Mouse (Mus musculus) T-cell, adult 2 months (primary cell): ENCODE results near the gene Nrip1.

Experiments
- DNase-seq: peaks from one replicate; pipeline ENCODE4 v3.0.0; 2022; ENCODE audit warnings: low spot score

The Nrip1 gene

GRCm38 (mm10) chr16:76276271-76276670 lies 97.4 kb downstream of the Nrip1 start:
- DNase-seq: no peak

- DNase-seq: no peak
Observed at GRCm38 (mm10) chr16:76275584-76275983, 98.0 kb downstream of the Nrip1 start.

- DNase-seq: no peak
Observed at GRCm38 (mm10) chr16:76275166-76275565, 98.5 kb downstream of the Nrip1 start.

DNA sequence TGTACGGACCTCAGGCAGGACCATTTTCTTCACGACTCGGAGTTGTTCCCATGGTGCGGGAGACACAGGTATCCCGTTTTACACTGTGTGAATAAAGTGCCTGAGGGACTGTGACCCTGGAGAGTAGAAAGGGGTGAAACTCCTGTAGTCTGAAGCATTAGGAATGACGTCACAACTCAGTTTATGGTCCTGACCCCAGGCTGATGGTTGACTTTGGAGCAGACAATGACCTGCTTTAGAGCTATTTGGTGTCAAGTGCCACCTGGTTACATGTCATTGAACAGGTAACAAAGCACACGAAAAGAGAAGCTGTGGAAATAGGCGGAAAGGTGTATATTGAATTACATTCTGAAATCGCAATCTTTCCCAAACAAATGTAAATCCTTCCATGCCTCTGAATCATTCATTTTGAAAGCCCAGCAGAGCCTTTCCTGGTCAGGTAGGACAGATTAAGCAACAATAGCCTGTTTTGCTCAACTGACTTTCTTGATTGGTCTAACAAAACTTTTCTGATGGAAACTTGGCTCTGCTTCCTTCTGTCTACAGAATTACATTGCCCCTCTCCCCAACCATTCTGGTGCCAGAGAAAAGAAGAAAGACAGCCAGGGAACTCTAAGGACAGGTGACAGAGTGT lies 106.9 kb downstream of the Nrip1 start:
- DNase-seq: no peak

DNA sequence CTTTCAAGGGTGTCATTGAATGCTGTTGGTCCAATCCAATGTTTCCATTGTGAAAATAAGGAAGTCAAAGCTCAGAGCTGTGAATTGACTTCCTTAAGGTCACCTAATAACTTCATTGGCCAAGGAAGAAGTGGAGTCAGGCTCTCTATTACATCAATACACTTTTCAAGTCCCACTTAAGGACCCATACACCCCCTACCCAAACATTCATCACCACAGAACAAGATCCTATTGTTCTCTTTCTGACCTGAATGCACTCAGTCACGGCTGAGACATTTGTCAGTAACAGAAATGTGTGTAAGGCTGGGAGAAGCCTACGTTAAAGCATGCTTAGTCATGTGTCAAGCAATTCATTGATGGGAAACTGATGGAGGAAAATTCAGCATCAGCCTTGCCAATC lies 107.8 kb downstream of the Nrip1 start:
- no peak for DNase-seq

GRCm38 (mm10) chr16:76265301-76265700 lies 108.3 kb downstream of the Nrip1 start:
- DNase-seq: no peak

GRCm38 (mm10) chr16:76263393-76263792 lies 110.2 kb downstream of the Nrip1 start:
- DNase-seq: no peak

DNA sequence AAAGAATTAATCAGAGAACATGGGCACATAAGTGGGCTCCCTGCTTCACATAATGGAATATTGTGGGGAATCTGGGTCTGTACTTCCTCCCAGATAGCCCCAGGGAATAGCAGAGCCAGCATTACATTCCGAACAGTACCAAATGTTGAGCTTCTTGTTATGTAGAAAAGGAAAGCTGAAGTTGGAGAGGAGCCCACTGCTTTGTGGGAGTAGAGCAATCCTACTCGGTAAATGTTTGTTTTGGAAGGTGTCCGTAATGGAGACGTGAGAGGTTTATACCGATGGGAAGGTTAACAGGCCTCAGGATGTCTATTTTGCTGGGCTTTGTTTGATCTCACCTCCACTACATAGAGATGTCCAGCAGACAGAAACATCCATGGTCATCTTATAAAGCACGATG lies 113.3 kb downstream of the Nrip1 start:
- DNase-seq: no peak

GRCm38 (mm10) chr16:76251826-76252225 lies 121.8 kb downstream of the Nrip1 start:
- no peak for DNase-seq

GRCm38 (mm10) chr16:76249345-76250091 lies 124.1 kb downstream of the Nrip1 start:
- DNase-seq: no peak

DNA sequence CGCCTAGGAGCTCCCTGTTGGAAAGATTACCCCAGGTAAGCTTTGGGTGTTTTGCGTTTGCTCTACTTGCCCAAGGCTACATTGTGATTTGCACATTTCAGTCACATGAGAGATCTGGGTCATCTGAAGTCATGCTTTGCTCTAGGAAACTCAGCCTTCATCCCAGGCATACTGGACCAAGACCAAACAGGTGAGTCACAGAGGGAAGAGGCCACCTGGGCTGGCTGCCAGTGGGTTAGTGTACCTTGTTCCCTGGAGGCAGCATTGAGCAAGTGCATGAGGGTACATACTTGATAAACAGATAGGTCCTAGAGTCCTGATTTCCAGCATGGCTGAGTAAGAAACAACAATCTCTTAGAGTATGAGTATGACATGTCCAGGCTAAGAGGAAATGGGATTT lies 130.8 kb downstream of the Nrip1 start:
- DNase-seq: no peak

DNA sequence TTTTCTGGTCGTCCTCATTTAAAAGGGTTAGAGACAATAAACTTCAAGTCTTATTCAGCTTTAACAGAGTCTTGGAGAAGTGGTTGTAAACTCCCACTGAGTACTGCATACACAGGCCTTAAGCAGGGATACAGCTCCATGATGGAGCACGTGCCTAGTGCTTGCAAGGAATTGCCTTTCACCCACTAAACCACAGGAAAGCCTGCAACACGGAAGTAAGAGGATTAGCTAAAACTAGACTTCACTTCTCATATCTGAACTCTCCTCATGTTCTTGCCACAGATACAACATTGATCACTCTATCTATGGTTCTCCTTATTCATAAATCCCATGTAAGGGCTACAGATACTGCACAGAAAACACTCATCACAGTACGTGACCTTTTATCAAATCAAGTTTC lies 132.4 kb downstream of the Nrip1 start:
- DNase-seq: no peak

GRCm38 (mm10) chr16:76239353-76239752 lies 134.3 kb downstream of the Nrip1 start:
- no peak for DNase-seq

DNA sequence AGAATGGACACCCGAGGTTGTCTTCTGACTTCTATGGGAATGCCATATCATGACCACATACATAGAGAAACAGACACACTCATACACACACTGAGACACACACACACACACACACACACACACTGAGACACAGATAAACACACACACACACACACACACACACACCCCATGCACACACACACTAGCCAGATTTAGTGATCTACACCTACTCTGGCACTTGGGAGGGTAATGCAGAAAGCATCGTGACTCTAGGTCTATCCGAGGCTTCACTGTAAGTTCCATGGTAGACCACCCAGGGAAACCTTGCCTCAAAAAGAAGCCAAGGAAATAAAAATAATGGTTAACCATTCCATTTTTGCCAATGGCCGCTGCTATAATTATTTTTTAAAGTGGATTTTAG lies 134.8 kb downstream of the Nrip1 start:
- DNase-seq: no peak
